Mouse (Mus musculus): Measurements from ENCODE around the gene Chtop.

DNA sequence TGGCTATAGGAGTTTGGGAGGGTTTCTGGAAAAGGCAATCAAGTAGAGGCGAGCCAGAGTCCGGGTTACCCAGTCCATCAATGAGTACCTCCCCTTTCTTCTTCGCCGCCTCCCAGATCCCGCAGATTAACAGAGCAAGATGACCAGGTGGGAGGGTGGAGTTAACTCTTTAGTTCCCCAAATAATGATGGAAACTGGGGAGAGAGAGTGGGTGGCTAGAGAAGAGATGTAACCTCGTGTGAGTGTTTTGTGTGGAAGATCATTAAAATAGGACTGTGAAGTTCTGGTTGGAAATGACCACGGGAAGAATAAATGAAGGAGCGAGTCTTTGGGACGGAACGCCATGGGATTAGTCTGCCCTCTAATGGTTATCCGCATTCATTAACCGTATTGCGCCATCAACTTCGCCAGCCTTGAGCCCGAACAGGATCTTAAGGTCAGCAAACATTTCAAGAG lies 43.0 kb downstream of the Chtop start:
- TF ChIP-seq POLR2A (IDR thresholded peaks at IDR 0.05; ENCODE audit: low read depth, low read length) (no peak), CTCF (IDR thresholded peaks at IDR 0.05; ENCODE audit: borderline replicate concordance, insufficient read depth, low read length) (peak; percentile 51; the same call in 1 of the 2 replicates)

Measured in embryonic fibroblast, embryonic 13.5 days (primary cell).